Mouse (Mus musculus) activated CD4-positive, CD25-positive, alpha-beta regulatory T cell, adult 4 months (primary cell): ENCODE measurements at regions not wholly inside any gene's neighbourhood (a gene's known extent, or its start where the extent isn't known, plus 50 kb on each side); places are given as distances from the start of the nearest gene placed in this dataset.

ENCODE experiments used
- ATAC-seq: one replicate; pipeline ENCODE4 v1.8.0; 2017

GRCm38 (mm10) chr4:93444666-93445065 lies 109.4 kb upstream of the Tusc1 start:
- ATAC-seq = no peak

GRCm38 (mm10) chr4:93438587-93439336 lies 103.5 kb upstream of the Tusc1 start:
- no peak for ATAC-seq

DNA sequence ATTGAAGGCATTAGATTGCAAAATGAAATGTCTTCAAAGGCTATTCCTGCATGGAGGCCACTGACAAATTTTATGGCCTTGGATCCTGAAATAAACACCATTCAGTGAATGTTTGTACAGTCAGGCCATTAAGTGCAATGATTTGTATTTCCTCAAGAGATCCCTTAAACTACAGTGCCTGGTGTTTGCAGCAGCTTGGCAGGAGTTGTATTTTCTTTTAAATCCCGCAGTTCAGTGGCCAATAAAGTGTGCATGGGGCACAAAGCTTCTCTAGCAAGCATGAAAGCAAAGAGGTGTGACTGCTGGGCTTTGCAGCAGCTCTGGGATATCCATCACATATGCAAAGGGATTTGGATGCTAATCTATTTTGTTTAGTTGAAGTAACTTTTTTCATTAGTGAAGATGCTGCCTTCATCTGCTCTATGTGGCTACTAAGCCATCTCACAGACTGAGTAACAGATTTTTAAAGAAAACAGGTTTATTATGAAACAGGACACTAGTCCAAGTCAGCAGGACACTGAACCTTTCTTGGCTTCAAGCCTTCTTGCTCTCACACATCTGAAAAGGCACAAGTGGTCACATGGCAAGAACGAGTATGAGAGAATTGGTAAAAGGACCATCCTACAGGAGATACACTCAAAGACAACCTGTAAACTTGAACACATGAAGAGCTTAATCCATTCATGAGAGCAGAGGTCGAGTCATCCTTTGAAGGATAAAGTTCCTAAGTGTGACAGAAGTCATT lies 102.2 kb upstream of the Tusc1 start:
- ATAC-seq = no peak

DNA sequence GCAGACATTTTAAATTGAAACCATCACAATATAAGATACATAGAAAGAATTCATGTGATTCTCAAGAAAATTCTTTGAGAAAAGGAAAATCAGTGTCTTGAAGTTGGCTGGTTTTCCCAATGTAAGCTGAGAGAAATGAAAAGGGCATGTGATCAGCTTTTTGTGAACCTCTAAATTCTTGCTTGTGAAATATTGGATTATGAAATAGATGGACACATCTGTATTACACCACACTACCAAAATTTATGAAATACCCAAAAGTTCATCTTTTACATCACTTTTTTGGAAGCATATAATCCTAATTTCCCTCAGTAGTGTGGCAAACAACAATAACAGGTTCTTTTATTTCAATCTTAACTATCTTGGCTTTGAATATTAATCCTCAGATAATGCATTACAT lies 77.4 kb upstream of the Tusc1 start:
- ATAC-seq = no peak

- no peak for ATAC-seq
Observed at GRCm38 (mm10) chr4:93406876-93407275, 71.6 kb upstream of the Tusc1 start.

DNA sequence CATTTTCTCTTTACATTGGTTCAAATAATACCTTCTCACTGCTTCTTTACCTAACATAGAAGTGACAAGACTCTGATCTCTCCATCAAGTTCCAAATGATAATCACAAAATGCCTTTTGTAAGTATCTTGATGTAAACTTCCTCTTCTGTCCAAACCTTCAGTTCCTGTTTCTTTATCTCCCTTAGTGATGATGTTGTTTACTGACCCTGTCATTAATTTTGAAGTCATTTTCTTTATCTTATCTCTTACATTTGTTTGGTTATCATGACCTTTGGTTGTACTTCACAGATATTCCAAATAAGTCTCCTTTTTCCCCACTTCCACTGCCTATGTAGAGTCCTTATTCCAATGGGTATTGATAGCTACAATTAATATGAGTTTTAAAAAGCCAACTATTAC lies 65.3 kb upstream of the Tusc1 start:
- no peak for ATAC-seq
